Mouse (Mus musculus): ENCODE measurements around the gene Klhl4. TPM values are rescaled to one million over a fixed set of nuclear protein-coding genes. Genes with fewer than 3 reads are reported as not detected.

Gene Klhl4
- polyA plus RNA-seq (2012; rRNA removed), result 0.71 and 0.80 TPM in 2 replicates

DNA sequence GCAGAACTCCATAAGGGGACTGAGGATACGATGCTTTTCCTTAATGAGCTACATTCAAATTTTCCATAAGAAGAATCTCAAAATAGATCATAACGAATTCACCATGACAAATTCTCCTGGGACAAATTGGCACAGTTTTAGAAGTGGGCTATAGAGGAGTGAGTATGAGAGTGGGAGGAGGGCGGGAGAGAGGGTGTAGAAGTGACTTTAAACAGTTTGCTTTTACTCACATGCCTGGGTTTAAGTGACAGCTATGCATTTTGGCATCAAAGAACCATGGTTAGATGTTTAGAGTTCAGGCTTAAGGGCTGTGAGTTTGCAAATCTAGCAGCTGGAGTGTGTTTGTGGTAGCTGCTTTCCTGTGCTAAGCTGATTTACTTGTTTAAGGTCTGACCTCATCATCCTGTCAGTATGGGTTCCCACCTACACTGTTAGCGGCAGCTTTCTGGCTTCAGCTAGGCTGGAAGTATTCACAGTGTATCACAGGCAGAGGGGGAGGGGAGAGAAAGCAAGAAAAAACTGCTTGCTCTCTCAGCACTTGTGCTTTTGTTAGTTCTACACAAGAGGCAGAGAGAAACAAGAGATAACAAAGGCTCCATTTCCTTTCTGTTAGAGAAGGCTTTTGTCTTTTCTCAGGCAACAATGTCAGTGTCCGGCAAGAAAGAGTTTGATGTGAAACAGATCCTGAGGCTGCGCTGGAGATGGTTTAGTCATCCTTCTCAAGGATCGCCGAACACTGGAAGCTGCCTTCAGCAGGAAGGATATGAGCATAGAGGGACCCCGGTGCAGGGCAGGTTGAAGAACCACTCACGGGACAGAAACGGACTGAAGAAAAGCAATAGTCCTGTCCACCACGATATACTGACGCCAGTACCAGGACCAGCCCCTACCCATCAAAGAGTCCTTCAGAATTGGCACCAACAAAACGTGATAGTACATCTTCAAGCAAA lies at the start of gene Klhl4:
Gene Klhl4 (plus strand): TSS at position 552 of the 950 bp plus-strand sequence.

Data from liver, embryonic 14 days (tissue).